Mouse (Mus musculus) liver, postnatal 0 days (tissue): ENCODE results near the gene Smurf1.

Experiments used
- CTCF ChIP-seq: sonication (generic); IDR thresholded peaks from 2 replicates; pipeline ENCODE4 v1.5.1; 2016; ENCODE audit warnings: antibody characterized with exemption, low read depth
- EP300 ChIP-seq: IDR thresholded peaks from 2 replicates; pipeline ENCODE4 v1.6.1; 2016; ENCODE audit warnings: antibody characterized with exemption, low read depth, mild to moderate bottlenecking

DNA sequence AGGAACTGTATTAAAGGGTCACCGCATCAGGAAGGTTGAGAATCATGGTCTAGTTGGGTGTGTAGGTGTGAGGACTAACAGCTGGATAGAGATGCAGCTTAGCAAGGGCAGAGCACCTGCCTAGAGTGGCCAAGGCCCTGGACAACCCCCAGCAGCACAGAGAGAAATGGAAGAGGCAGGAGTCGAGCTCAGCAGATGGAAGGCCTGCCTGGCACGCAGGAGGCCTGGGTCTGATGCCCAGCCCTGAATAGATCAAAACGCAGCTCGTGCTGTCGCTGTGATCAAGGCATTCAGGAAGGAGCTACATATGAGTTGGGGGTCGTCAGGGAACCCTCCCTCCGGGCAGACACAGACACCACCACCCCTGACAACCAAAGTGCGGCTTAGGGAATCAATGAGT lies 7.4 kb downstream of the Smurf1 start:
- TF ChIP-seq CTCF (no peak), EP300 (no peak)
